Mouse (Mus musculus) spleen, adult 18-20 months (tissue): ENCODE measurements around the gene Rxfp4.

Experiments
- DNase-seq, 2 experiments: peaks; one replicate each; pipeline ENCODE4 v3.0.0; 2022; ENCODE audit warnings: mixed read lengths in 2 of 2

Rxfp4 gene

DNA sequence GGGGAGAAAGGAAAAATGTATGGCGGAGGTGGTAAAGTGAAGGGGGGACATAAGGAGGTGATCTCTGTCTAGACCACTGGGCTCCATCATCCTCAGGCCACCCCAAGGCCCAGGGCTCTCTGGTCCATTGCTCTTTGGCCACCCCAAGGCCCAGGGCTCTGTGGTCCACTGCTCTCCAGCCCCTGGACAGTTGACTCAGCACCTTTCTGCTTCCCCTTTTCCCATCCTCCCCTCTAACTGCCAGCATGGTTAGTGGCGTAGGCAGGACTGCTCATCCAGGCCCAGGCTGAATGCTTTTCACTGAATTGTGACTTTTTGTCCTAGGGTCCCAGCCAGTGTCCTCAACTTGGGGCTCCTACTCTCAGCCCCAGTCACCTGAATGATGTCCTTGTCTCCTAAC, 25.4 kb downstream of the Rxfp4 start:
- no peak for DNase-seq

DNA sequence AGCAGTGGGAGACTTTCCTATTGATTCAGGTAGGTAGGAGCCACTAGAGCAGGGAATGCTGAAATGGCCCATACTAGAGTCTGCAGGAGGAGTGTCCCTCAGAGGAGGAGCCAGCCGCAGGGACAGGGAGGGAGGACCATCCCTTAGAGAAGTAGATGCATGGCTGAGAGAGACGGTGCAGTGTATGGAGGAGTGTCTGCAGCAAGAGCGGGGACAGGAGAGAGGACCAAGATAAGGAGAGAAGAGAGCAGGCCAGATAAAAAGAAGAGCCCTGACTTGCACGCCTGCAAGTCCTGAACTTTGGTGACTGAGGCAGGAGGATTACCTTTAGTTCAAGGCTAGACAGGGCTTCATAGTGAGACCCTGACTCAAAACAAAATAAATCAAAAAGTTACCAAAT, 25.8 kb downstream of the Rxfp4 start:
- no peak for DNase-seq

DNA sequence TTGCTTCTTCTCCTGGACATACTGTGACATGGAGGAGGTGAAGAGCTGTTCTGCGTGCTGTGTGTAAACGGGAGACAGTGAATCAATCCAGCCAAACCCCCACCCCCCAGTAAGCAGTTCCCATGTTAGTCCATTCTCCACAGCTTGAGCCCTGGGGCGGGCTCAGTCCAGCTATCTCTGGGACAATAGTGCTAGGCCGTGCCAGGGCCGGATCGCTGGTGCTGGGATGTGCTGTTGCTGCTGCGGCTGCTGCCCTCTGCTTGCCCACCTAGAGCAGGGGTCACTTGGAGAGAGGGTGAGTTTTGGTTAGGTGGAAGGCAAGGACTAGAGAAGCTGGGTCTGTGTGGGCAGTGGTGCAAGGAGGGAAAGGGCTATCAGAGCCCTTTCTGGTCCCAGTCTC, 26.6 kb downstream of the Rxfp4 start:
- no peak for DNase-seq

DNA sequence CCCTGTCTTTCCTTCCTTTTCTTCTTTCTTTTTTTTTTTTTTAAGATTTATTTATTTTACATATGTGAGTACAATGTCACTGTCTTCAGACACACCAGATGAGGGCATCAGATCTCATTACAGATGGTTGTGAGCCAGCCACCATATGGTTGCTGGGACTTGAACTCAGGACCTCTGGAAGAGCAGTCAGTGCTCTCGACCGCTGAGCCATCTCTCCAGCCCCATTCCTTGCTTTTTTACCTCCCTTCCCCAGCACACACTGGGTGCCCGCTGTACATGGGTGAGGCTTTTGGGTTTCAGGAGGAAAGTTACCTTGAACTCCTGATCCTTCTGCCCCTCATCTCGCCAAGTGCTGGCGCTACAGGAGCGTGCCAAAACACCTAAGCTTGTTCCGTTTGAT, 27.4 kb downstream of the Rxfp4 start:
- no peak for DNase-seq

DNA sequence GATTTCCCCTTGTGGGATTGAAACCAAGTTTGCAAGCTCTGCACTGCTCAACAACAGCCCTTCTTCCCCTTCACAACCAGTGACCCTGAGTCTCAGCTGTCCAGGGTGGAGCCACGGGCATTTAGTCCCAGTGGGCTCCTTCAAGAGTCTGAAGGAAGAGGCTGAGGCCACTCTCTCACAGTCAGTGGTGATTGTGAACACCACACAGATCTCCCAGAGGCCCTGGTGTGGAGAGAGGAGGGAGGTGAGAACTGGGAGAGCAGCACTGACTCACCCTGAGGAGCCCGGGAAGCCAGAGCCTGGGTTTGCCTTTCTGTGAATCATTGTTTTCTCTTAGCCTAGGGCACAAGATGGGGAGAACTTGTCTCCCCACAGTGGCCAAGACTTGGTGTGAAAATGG, 28.0 kb downstream of the Rxfp4 start:
- no peak for DNase-seq

DNA sequence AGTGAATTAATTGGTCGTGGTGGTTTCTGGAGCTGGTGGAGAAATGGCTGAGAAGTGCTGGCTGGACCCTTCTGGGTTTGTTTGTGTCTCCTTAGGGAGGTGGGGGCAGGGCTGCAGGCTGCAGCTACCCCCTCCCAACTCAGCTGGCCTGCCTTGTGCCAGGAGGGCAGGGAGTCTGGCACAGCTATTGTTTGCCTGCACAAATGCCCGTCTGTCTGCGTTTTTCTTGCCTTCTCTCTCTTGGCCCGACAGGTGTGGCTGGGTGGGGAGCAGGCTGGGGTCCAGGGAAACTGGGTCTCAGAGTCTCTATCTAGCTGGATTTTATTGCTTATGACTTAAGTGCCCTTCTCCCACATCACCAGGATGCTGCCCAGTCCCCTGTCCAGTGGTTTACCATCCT, 28.6 kb downstream of the Rxfp4 start:
- no peak for DNase-seq

DNA sequence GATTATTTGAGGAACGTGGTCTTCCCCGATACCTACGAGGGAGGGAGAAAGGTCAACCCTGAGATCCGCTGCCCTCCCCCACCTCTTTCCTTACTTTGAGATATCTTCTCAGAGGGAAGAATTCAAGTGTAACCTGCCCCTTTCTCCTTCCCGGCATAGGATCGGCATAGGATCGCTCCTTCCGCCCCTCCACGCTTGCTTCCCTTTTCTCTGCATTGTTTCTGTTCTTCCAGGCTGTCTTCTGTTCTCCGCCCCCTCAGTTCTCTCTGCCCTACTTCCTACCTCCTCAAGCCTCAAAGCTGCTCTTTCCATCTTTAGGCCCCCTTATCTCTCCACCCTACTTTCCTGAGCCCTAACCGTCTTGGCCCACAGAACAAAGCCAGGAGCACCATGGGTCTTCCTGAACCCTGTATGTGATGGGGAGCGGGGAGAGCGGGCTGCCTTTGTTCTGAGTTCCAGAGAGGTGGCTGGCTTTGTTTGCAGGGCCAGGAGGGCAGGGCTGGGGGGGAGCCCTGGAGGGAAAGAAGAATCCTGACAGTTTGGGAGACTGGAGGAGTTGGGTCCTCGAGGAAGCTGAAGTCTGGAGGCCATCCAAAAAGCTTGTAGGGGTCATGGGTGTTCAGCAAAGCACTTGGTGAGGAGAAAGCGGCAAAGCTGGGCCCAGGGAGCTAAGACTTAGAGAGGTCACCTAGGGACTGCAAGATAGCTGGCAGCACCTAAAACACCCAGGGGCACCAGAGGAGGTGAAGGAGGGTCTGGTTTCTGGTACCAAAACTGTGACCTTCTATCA, 29.4 kb downstream of the Rxfp4 start:
- no peak for DNase-seq

DNA sequence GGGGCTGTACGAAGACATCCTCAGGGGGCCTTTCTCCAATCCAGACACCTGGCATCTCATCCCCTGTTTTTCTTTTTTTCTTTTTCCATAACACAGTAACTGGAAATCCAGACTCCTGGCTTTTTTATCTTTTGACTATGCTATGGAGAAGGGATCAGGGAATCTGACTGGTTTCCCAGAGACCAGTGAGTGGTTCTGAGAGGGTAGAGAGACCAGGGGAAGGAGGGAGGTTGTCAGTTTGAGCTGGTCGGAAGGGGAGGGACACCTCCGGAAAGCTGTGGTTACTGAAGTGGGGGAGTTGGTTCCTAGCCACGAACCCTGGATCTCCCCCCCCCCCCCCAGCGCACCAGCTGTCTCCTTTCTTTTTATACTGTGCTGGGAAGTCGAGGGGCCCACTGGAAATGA, 30.0 kb downstream of the Rxfp4 start:
- no peak for DNase-seq

DNA sequence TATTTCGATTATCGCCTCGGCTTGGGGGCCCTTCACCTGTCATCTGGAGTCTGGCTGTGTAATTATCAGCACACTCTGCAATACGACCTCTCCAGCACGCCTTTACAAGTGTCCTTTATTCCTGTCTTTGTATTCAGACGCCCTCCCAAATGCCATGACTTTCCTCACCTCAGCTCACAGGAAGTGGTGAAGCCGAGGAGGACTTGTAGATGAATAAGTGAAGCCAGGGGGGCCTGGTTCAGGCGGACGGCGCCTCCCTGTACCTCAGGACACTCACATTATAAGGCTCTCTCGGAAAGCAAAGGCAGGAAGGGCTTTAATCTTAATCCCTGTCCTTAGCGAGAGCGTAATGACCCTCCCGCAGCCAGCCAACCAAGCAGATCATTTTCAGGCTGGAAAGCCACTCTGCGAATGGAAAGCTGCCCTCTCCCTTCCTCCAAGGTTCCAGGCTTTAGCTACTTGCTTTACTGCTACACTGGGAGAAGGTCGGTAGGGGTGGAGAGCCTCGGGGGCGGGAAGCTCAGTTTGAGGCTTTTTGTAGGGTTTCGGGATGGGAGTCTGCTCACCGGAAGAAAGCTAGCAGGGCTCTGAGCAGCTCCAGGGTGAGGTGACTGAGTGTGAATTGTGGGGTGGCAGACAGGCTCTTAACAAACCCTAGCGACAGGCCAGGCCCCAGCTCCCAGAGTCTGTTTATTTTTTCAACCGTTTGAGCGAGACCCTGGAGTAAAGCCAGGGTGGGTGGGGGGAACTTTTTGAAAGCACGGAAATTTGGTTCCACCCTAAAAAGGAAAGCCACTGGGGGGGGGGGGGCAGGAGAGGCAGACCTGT, 30.6 kb downstream of the Rxfp4 start:
- DNase-seq, result no peak

DNA sequence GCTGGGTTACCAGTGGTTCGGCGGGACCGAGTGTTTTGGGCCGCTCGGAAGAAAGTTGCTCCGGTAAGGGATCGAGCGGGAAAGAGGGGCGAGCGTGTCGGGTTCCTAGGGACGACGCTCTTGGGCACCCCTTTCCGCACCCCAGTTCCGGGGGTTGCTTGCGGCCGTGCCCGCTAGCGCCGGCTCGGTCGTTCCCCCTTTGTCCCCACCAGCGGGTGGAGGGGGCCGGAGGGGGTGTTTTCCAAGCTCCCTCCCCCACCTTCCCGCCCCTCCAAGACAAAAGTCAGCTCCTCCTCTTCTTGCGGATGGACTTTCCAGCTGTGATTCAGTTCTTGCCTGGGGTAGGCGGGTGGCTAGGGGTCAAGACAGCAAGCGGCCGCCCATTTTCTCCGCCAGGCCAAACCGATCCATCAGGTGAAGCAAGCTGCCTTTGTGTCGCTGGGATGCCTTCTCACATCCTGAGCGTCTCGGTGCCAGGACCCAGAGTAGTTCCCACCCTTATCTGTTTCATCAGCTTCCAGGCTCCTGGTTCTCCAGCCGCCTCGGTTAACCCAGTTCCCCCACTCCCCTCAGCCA, 31.3 kb downstream of the Rxfp4 start:
- DNase-seq, result peak; percentile 34 to 56

DNA sequence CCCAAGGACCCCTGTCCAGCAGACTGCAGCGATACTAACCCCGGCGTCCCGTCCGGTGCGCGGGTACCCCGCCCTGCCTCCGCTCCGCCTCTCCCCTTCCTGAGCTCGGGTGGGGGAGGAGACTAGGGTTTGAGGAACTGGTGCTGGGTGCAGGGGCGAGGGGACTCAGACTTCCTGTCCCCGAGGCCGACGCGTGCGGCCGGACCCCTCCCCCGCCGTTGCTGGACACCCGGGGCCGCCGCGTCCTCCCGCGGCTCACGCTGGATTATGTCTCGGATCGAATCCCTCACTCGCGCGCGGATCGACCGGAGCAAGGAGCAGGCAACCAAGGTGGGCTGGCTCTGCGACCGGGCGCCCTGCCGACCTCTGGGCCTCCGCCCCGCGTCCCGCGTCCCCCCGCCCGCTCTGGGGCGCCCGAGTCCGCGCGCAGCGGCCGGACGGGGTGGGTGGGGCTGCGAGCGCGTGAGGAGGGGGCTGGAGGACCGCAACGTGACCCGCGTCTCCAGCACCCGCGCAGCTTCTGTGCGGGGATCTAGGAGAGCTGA, 31.9 kb downstream of the Rxfp4 start:
- DNase-seq, result peak; percentile 81 to 84

DNA sequence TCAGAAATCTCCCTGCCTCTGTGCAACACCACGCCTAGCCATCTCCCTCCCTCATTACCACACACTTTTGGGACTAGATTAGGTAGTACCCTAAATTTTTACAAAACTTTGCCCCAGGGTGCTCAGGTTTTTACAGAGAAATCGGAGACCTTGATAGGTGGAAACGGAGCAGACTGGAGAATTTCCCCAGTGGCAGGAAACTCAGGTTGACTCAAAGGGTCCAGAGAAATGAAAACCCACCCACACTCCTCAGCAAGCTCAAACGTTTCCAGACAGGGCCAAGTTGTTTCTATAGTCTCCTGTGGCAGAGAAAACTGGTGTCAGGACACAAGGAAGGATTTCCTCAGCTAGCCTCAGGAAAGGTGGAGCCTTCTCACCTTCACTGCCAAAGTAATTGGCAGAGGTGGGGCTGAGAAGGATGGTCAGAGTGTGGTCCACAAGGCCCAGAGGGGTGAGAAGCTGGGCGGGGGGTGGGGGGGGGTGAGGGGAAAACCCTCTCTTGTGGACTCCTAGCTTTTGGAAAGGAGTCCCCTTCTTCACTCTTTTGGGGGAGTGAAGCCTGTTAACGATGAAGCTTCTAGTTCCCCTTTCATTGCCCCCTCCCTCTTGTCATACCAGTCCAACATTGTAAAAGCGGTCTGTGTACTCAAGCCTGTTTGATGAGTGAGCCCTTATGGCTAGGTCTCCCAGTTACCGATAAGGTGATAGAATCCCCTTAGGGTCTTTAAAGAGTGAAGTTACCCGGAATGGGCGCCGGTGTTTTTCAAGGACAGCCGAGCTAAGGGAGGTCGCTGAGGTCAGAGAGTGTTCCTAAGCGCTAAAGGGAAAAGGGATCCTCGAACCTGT, 32.6 kb downstream of the Rxfp4 start:
- no peak for DNase-seq

DNA sequence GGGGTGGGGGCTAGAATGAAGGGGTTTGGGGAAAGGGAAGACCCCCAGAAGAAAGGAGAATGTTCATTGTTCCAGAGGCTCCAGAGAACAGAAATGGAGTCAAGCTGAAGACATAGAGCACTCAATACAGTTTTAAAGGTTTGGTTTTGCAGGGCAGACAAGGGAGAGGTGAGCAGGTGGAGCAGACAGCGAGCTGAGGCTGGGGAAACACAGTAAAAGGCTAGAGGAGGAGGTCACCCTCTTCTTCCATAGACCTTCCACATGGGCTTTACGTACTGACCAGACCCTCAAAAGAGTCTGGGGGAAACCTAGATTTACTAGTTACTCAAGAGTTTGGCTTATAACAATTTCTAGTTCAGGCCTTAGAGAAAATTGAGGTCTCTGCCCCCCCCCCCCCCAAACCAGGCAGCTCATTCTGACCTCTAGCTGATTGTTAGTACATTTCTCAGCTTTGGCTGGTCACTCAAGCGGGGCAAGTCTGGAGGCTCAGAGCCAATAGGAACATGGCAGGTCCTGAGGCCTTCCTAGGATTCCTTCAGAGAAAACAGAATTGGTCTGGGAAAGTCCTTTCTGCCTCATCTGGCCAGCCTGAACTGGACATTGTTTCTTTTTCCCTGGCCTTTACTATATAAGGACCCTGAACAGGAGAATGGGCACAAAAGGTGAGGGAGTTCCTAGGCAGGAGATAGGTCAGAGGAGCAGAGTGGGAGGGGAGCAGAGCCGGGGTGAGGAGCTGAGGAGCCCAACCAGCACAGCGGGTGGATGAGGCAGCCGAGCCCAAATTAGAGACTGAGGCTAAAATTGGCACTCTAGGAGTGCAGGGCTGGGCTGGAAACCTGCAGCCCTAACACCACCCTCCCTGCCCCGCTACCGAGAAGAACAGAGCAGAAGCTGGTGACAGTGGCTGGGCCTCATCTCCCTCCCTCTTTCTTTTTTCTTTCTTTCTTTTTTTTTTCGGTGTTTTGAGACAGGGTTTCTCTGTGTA, 33.5 kb downstream of the Rxfp4 start:
- DNase-seq, result no peak

DNA sequence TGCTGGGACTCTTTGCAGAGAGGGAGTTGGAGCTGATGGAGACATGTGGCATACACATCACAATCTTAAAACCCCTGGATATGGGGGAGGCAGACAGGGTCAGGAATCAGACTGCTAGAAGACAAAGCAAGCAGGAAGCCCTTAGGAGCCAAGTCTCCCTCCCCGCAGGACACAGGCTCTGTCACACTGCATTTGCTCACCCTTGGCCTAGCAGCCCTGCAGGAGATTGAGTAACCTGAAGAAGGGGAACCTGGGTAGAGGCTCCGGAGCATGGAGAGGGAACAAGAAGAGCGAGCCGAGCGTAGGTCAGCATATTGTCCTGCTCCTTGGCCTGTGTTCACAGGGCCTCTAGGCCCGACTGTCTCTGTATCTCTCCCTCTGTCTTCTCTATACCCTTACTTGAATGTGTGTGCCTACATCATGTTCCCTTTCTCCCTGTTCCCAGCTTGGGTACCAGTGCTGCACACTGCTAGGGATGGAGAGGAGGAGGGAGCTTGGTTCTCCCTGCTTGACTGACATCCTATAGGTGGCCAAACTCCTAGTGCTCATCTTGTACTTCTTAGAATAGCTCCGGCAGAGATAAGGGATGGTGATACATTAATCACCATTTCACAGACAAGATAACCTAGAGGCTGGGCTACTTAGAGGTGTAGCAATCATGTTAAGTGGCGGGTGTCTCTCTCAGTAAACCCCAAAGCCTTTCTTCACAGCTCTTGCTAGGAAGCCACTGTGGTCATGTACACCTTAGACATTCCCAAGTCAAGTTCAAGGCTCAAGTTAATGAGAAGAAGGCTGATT, 34.7 kb downstream of the Rxfp4 start:
- DNase-seq, result no peak

DNA sequence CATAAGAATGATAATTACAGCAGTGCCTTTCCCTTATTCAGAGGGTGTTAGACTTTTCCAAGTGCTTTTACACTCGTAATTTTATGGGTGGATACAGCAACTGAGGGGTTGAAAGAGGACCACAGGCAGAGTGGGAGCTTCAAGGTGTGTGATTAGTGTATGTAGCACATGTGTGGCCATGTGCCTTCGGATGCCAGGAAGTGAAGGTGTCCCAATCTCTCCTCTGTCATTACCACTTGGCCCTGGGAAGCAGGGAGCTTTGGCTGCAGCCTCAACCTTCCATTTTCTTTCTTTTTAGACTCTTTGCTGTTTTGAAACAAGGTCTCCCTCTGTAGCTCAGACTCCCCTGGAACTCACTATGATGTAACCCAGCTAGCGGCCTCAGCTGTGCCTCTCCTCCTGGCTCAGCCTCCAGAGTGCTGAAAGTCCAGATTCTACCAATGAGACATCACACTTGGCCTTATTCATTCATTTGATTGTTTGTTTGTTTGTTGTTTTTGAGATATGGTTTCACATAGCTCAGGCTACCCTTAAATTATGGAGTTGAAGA, 35.9 kb downstream of the Rxfp4 start:
- DNase-seq, result no peak

DNA sequence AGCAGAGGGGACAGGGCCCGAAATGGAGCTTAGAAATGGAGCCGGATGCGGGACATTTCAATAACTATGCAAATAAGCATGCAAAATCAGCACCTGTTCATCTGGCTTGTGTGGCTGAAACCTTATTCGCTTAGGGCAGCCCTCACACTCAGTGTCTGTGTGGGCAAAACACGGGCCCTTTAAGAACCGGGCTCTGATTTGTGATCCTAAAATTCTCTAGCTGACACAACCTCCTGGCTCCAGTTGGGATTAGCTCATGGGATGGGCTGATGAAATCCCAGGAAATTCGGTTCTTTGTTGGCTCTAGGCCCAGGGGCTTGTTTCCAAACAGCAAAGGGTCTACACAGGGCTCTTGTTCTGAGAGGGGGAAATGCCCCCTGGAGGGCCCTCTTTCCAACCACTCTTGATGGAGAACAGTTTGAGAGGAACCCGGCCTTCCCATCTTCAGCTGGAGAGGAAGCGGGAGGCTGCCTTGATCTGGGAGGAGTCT, 37.0 kb downstream of the Rxfp4 start:
- no peak for DNase-seq

DNA sequence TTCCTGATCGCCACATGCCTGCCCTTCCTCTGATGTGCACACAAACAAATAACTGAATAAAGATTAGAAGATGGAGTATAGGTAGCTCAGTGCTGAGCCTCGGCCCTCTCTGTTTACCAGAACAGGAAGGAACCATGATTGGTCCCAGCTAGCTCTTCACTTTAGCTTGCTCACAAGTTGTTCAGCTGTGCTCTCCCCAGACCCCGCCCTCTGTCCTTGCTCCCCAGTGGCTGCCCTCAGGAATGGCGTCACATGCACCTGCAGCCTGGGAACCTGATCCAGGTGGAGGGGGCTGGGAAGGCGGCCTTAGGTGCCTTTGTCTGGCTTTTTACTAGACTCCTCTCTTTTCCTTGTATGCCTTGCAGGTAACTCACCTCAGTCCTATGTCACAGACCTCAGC, 37.8 kb downstream of the Rxfp4 start:
- DNase-seq, result no peak

DNA sequence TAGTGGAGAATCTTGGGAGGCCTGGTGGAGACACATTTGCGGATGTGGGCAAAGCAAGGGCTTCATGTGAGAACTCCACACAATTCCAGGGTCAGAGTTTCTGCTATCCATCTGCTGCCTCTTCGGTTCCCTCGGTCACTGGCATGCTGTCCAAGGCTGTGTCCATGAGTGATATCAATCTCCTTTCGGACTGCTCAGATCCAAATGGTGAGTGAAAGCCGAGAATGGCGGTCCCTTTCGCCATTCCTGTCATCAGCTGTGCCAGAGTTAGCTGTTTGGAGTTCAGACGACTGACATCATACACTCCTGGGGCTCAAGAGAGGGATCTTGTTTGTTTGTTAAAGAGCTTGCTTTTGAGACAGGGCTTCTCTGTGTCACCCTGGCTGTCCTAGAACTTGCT, 38.5 kb downstream of the Rxfp4 start:
- DNase-seq, result no peak

DNA sequence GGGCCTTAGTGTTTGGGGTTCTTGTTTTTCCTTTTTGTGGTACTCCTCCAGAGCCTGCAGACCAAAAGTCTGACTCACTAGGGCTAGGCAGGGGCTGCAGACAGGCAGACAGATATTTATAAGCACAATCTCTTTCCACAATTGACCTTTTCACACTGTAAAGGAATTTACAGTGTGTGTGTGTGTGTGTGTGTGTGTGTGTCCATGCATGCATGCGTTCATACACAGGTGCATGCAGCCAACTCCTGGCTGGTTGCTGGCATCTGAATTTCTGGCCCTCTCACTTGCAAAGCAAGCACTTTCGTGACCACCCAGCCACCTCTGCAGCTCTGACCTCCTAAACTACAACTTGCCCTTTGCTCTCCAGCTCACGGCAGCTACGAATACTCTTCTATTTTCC, 43.9 kb downstream of the Rxfp4 start:
- DNase-seq, result no peak

DNA sequence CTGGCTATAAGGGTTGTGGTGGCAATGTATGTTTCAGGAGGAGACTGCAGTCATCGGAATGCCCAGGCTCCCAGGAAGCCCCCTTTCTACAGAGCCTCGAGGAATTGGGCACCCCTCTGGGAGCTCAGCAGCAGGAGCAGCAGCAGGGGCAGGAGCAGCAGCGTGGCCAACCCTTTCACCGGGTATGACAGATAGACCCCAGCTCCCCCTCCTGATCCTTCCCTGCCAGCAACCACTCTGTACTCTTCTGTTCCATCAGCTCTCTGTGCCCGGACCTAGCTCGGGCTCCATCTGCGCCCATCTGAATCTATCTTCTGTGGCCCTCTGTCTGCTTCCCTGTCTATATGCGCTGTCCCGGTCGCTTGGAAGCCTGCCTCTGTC, 45.2 kb downstream of the Rxfp4 start:
- no peak for DNase-seq
